Mouse (Mus musculus): ENCODE data around the gene Gstm6.
"Not testable (repeated sequence)": the region's sequence is repeated elsewhere in the genome, so short reads cannot be mapped to it uniquely, and the experiment has no call there.

The Gstm6 gene

DNA sequence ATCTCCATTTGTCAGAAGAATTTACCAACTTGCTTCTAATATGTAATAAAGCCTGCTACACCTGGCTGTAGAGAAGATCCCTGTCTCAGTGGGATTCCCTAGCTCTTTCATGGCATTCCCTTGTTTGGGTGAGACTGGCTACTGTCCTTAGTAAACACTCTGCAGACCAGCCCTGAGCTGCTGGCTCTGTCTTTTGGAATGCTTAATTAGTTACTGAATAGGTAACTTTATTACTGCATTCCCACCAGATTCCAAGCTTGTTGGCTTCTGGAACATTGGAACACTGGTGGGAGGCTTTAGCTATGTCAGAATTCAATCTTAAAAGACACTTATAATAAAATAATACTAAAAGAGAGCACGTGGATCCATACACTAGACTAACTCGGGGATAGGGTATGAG is 54.3 kb downstream of the Gstm6 start:
- DNase-seq (ENCODE audit: extremely low spot score): not testable (repeated sequence)

All from embryo, embryonic 9.5 days (tissue).